Mouse (Mus musculus) neutrophil, adult 5-6 weeks (primary cell): ENCODE data around the gene Ccdc47. TPM values are rescaled to one million over a fixed set of nuclear protein-coding genes. Genes with fewer than 3 reads are reported as not detected.

Experiments used
- total RNA-seq: library from RNA; stranded (forward); fragments of 200-1000 nt; gene quantifications from 2 replicates; pipeline ENCODE4 v1.2.3, GENCODE M21; 2017

The Ccdc47 gene
- total RNA-seq, 1 experiment from 2014 or later, result 118 TPM

Other genes starting within 250 kb of the Ccdc47 start
- gene Ace, start 248.4 kb downstream of the Ccdc47 start, total RNA-seq, result 5.2 and 7.4 TPM in 2 replicates
- not detected in 2 replicates for gene Ace3, start 221.7 kb downstream of the Ccdc47 start, total RNA-seq
- 0.47 and 1.4 TPM in 2 replicates for gene Kcnh6, start 208.2 kb downstream of the Ccdc47 start, total RNA-seq
- gene Dcaf7, start 179.5 kb downstream of the Ccdc47 start, total RNA-seq, result 46.9 and 48.4 TPM in 2 replicates
- 9.8 and 12.0 TPM in 2 replicates for gene Taco1, start 150.3 kb downstream of the Ccdc47 start, total RNA-seq
- gene Map3k3, start 131.7 kb downstream of the Ccdc47 start, total RNA-seq, result 223 and 224 TPM in 2 replicates
- 2.4 and 4.1 TPM in 2 replicates for gene Gm10840, start 55.5 kb downstream of the Ccdc47 start, total RNA-seq
- 145 and 154 TPM in 2 replicates for gene Limd2, start 55.5 kb downstream of the Ccdc47 start, total RNA-seq
- gene Strada, start 14.2 kb downstream of the Ccdc47 start, total RNA-seq, result 34.6 and 36.5 TPM in 2 replicates
- 106 and 126 TPM in 2 replicates for gene Ddx42, start 582 bp upstream of the Ccdc47 start, total RNA-seq
- gene Ftsj3, start 39.7 kb upstream of the Ccdc47 start, total RNA-seq, result 60.0 and 63.8 TPM in 2 replicates
- 53.5 and 58.3 TPM in 2 replicates for gene Psmc5, start 39.8 kb upstream of the Ccdc47 start, total RNA-seq
- 241 and 253 TPM in 2 replicates for gene Smarcd2, start 56.6 kb upstream of the Ccdc47 start, total RNA-seq
- gene Tcam1, start 60.3 kb upstream of the Ccdc47 start, total RNA-seq, result not detected in 2 replicates
- gene Gh, start 85.5 kb upstream of the Ccdc47 start, total RNA-seq, result 0.70 and 2.7 TPM in 2 replicates
- gene Cd79b, start 98.4 kb upstream of the Ccdc47 start, total RNA-seq, result 904 and 938 TPM in 2 replicates
- gene Scn4a, start 136.9 kb upstream of the Ccdc47 start, total RNA-seq, result 5.9 and 8.0 TPM in 2 replicates
- not detected in 2 replicates for gene Prr29, start 149.1 kb upstream of the Ccdc47 start, total RNA-seq
- 114 and 128 TPM in 2 replicates for gene Icam2, start 171.7 kb upstream of the Ccdc47 start, total RNA-seq